Mouse (Mus musculus) mature B cell (primary cell): ENCODE measurements around the gene Dzank1.

Experiments used
- in situ Hi-C: fragments of 300-500 bp; cut with MboI; formaldehyde crosslinking; loops from 2 replicates; pipeline ENCODE4 v1.14.3; 2019

The Dzank1 gene

GRCm38 (mm10) chr2:144467203-144467602 is 60.0 kb downstream of the Dzank1 start:
- in situ Hi-C loops: loop anchor here (25.0 kb wide), 1 partner anchor 1355 kb away; no protein-coding TSS in a partner anchor

GRCm38 (mm10) chr2:144465876-144466575 is 61.2 kb downstream of the Dzank1 start:
- in situ Hi-C loops: loop anchor here (25.0 kb wide), 1 partner anchor 1354 kb away; no protein-coding TSS in a partner anchor

- in situ Hi-C loops: loop anchor here (25.0 kb wide), 1 partner anchor 1353 kb away; no protein-coding TSS in a partner anchor
Measured at GRCm38 (mm10) chr2:144464799-144465760, 62.1 kb downstream of the Dzank1 start.

DNA sequence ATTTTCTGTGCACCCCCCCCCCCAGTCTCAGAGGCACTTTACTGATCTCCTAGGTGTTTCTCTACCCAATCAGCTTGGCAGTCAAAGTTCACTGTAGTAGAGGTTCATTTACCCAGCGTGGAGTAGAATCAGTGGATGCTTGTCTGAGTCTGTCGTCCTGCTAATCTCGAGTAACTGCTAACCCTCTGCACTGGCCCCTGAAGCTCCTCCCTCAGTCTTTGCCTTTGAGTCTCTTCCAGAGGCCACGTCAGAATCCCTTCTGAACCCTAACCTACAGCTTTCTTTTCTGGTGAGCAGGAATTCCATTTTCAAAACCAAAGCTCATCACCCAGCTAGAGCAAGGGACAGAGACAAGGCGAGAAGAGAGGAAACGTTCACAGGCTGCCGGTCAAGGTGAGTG is 63.0 kb downstream of the Dzank1 start:
- in situ Hi-C loops: loop anchor here (25.0 kb wide), 1 partner anchor 1352 kb away; no protein-coding TSS in a partner anchor

- in situ Hi-C loops: loop anchor here (25.0 kb wide), 1 partner anchor 1347 kb away; no protein-coding TSS in a partner anchor
Measured at GRCm38 (mm10) chr2:144458975-144459754, 68.0 kb downstream of the Dzank1 start.

DNA sequence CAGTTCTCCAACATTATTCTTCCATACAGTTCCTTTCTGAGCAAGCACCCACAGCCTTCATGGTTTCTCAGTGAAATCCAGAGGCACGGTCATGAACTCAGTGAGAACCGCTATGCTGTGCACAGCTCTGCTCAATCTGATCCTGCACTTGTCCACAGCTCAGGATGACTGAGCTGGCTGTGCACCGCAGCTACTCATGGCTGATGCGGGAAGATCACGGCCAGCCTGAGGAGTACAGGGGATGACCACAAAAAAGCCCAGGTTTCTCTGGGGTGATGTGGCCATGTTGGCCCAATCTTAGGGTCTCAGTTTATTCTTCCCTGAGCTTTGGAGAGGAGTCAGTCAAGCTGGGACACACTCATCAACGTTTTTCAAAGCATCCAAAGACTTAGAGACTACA is 68.9 kb downstream of the Dzank1 start:
- in situ Hi-C loops: loop anchor here (25.0 kb wide), 1 partner anchor 1346 kb away; no protein-coding TSS in a partner anchor

GRCm38 (mm10) chr2:144452364-144453008 is 74.7 kb downstream of the Dzank1 start:
- in situ Hi-C loops: loop anchor here (25.0 kb wide), 1 partner anchor 1340 kb away; no protein-coding TSS in a partner anchor

DNA sequence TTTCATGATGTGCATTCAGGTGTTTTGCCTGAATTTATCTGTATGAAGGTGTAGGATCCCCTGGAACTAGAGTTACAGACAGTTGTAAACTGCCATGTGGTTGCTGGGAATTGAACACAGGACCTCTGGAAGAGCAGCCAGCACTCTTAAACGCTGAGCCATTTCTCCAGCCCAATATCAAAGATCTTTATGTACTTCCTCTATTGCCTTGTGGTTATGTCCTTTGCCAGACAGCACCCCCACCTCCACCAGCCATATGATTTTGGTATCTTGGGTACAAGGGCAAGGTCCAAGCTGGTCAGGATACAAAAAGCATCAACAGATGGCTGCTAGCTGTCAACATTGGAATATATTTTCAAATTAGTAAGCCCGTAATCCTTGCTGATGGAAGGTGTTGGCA is 76.8 kb downstream of the Dzank1 start:
- in situ Hi-C loops: loop anchor here (25.0 kb wide), 1 partner anchor 1338 kb away; no protein-coding TSS in a partner anchor

GRCm38 (mm10) chr2:144446360-144446999 is 80.7 kb downstream of the Dzank1 start:
- in situ Hi-C loops: no loop called here

GRCm38 (mm10) chr2:144441386-144441915 is 85.8 kb downstream of the Dzank1 start:
- in situ Hi-C loops: no loop called here

GRCm38 (mm10) chr2:144439191-144439700 is 88.0 kb downstream of the Dzank1 start:
- in situ Hi-C loops: no loop called here

- in situ Hi-C loops: no loop called here
Measured at GRCm38 (mm10) chr2:144438424-144438823, 88.8 kb downstream of the Dzank1 start.

GRCm38 (mm10) chr2:144435679-144436078 is 91.5 kb downstream of the Dzank1 start:
- in situ Hi-C loops: no loop called here

- in situ Hi-C loops: no loop called here
Measured at GRCm38 (mm10) chr2:144431286-144431825, 95.9 kb downstream of the Dzank1 start.

- in situ Hi-C loops: no loop called here
Measured at GRCm38 (mm10) chr2:144429171-144429570, 98.0 kb downstream of the Dzank1 start.

- in situ Hi-C loops: no loop called here
Measured at GRCm38 (mm10) chr2:144428659-144429058, 98.6 kb downstream of the Dzank1 start.

GRCm38 (mm10) chr2:144427852-144428251 is 99.4 kb downstream of the Dzank1 start:
- in situ Hi-C loops: no loop called here

GRCm38 (mm10) chr2:144425761-144426160 is 101.5 kb downstream of the Dzank1 start:
- in situ Hi-C loops: no loop called here

GRCm38 (mm10) chr2:144422094-144422675 is 105.0 kb downstream of the Dzank1 start:
- in situ Hi-C loops: no loop called here
